Mouse (Mus musculus) urinary bladder, postnatal 36 days (tissue): ENCODE data around the gene Sema3a.

Experiments
- DNase-seq, 2 experiments: peaks; one replicate each; pipeline ENCODE4 v3.0.0; 2022; ENCODE audit warnings: low spot score in 2 of 2, mixed read lengths in 1 of 2

Gene Sema3a

DNA sequence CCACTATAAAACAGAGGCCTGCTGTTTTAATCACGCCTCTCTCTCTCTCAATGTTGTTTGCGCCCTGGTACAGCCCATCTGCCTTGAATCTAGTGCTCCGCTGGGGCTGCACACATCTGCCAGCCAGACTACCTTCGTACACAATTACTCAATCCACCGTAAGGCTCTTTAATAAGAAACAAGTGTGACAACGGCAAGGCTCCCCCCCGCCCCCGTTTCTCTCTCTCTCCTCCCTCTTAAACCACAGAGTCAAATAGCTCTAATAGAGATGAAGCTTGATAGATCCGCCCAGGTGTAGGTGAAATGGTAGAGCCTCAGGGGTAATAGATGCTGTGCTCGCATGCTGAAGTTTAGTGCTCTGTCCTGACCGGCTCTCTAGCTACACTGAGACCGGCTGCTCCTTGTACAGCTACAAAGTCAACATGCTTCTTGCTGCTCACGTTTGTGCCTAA, at the start of gene Sema3a:
Gene Sema3a, plus strand, starts transcription at position 174 of the 452 bp plus-strand sequence.
- no peak for DNase-seq

DNA sequence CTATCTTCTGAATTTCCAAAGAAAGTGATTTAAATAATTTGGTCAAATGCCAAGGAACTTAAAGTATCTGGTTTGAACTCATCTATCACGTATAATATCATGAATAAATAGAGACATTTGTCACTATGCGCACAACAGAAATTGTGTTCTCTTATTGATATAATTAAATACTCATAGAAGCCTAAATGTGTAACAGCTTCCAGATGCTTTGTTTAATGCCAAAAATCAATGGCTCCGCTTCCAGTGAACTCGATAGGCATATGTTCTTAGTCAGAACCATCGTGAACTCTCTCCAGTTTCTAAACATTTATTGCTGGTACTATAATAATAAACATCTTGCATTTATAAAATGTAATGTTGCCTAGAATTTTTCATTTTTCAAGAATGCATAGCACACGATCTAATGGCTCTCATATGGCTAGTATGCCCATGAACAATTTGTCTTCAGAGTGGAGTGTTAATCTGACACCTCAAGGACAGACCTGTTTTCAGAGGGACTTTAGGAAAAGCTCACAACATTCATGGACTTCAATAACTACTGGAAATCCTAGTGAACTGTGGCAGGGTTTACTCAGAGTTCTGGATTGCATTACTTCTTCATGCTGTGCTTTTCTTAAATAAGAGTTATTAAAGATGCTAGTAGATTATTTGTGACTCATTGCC, 40.3 kb upstream of the Sema3a start:
- no peak for DNase-seq

DNA sequence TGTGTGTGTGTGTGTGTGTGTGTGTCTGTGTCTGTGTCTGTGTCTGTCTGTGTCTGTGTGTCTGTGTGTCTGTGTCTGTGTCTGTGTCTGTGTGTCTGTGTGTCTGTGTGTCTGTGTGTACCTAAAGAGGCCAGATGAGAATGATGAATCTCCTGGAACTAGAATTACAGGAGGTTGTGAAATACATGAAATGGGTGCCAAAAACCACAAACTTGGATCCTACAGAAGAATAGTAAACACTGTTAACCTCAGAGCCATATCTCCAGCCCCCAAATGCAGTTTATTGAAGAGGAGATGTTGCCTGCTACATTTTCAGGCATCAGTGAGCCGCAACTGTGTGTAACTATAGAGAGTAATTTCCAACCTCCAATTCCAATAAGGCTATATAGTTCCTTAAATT, 34.8 kb upstream of the Sema3a start:
- no peak for DNase-seq

DNA sequence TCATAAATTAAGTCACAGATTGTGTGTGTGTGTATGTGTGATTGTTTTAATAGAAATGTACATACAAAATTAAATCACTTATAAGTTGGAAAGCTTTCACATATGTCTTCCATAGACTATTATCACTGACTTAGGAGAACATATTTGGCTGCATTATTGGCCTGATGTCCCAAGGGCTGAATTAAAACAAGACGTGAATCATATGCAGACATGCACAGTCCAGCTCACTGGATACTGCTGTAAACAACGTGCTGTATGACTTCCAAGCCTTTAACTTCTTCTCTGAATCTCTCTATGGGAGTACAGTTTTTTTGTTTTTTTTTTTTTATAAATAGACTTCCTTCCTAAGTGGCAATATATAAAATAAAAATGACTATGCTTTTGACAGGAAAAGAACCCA, 15.7 kb upstream of the Sema3a start:
- DNase-seq = no peak

- no peak for DNase-seq
These were observed 8.0 kb upstream of the Sema3a start for GRCm38 (mm10) chr5:13117236-13117635.

DNA sequence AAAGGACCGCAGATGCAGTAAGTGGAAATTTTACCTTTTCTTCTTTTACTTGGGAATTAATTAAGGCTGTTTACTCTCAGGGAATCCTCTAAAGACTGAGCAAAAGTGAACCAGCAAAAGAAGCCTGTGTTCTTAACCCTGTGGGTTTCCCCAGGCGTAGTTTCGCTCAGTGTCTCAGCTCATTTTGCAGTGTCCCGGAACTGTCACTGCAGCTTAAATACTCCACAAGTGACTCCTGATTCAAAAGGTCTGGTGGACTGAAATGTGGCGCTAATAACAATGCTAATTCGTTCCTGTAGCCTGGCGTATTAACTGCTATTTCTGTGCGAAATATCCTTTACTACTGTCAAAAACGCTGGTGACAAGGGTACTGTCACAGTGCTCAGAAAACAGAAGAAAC, 543 bp downstream of the Sema3a start:
- no peak for DNase-seq

DNA sequence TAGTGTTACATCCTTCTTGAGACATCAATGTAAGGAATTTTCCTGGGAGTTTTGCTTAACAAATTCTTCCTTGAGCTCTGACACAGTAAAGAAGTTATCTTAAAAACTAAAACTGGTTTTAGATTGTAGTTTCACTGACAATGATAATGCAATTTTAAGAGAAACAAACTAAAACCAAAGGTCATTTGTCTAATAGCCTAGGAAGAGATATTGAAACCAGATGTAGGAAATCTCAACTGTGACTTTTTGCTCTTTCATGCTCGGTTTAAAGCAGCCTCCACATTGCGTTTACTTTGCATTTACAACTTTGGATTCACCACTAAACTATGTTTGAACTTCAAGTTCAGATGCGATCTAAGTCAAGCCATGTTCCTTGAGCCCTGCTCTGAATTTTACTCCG, 982 bp downstream of the Sema3a start:
- no peak for DNase-seq

DNA sequence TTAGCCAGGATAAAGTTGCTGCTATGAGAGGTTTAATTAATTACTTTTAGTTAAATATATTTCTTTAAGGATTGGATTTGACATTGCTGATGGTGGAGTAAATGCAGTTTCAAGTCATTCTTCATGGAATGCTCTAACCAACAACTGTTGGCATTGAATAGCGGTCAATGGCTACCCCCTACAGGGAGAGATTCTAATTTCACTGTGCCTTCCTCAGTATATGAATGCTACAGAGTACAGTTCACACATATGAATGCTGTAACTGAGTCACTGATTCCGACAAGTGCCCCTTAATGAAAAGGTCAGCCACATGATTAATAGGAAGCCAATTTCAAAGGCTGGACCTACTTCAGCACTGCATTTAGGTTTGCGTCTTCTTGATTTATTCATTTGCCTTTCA, 1.9 kb downstream of the Sema3a start:
- DNase-seq = no peak

GRCm38 (mm10) chr5:13144733-13145457, 19.7 kb downstream of the Sema3a start:
- no peak for DNase-seq

DNA sequence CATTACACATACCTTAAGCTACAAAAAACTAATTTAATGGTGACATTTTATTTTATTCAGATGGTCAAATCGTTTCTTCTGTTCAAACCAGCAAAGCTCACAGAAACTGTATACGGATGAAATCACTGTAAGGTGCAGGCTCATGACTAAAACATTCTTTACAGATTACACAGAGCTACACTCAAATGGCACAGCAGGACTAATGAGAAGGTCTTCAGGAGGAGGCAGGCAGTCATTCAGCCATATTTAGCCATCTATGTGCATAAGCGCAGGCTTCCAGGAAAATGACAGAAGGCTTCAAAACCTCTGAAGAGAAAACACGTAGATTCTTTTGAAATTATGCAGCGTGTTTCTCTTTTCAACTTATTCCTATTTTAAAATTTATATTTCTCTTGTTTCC, 24.7 kb downstream of the Sema3a start:
- no peak for DNase-seq

- DNase-seq = no peak
These were observed 25.8 kb downstream of the Sema3a start for GRCm38 (mm10) chr5:13151002-13151401.

DNA sequence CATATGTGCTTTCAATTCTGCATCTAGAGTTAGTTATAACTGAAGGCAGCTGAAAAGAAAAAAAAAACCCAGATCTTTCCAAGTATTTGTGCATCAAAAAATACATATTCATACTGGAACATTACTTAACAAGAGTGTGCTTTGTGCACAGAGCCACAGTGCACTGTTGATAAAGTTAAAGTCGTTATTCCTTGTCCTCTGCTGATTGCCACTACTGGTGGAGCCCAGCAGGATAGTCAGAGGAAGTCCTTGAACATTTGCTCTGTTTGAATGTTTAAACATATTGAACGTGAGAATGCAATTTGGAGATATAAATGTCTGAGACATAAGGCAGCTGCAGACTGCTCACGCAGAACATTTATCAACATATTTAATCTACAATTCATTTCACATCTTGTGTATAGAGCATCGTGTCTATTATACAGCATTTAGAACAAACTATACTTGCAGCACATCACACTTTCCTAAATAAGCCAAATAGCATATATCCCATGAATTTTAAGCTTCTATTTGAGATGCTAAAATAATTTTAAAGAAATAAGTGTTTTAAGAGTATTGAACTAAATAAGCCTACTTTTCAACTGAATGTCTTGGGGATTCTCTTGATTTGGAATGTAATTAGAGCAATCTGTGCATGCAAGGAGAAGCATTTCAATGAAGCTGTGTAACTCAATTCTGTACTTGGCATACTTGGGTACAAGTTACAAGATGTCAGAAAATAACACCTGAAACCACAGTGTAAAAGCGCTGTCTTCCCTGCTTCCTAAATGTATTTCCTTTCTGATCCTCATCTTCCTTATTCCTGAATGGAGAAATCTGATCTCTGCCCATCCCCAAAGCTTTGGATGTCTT, 32.8 kb downstream of the Sema3a start:
- no peak for DNase-seq

DNA sequence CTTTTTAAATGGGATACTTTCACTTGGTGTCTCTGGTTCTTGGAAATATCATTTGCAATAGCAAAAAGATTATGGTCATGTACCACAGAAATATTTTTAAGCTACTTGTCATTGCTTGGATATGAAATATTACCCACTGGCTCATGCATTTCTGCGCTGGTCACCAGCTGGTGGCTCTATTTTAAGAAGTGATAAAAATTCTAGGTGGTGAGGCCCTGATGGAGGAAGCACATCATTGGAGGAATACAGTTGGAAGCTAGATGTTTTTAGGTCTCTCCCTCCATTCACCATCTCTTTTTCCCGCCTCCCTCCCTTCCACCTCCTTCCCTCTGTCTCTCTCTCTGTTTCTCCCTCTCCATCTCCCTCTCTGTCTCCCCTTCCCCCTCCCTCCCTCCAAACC, 57.0 kb downstream of the Sema3a start:
- DNase-seq = no peak

DNA sequence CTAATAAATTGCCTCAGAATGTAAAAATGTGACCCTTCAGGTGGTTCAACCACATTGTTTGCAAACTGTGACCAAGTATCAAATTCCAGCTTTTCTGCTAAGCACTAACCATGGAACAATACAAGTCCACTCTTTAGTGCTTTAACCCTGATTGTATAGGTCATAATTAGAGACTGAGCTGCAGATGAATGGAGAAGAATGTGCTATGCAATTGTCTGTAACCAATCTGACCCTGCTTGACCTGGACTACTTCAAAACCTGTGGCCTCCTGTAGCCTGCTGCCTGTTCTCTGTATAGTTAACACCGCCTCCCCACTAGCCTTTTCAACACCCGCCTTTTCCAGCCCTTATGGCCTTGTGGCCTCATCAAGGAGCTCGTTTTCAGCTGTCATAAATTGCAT, 72.7 kb downstream of the Sema3a start:
- DNase-seq = no peak

DNA sequence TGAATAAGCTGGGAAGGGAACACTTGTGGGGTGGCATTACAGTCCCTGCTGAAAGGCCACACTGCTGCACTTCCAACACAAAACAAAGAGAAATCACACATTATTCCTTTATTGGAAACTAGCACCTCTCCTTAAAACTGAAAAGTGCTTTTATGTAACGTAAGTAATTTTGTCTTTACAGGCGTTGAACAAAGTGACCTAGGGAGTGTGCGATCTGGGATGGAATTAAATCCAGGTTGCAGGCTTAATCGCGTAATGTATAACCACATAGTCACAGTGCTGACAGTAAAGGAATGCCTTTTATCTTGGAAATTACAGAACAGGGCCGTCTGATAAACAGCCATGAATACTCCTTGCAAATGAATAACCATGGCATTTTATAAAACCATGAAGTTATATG, 74.5 kb downstream of the Sema3a start:
- no peak for DNase-seq

DNA sequence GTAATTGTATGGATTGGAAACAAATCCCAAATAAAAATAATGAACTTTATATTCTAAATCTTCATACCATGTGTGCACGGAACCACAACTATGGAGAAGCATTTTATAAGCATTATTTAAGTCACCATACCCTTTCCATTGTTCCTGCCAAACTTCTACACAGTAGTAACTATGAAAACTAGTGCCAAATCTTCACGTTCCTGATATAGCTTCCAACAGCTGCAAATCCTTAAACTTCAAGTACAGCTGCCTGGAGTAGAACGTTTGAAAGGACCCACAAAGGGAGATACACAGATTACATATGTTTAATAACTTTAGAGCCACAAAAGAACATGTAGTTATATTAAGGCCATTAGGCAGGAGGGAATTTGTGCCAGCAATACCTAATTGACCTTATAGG, 130.1 kb downstream of the Sema3a start:
- no peak for DNase-seq

DNA sequence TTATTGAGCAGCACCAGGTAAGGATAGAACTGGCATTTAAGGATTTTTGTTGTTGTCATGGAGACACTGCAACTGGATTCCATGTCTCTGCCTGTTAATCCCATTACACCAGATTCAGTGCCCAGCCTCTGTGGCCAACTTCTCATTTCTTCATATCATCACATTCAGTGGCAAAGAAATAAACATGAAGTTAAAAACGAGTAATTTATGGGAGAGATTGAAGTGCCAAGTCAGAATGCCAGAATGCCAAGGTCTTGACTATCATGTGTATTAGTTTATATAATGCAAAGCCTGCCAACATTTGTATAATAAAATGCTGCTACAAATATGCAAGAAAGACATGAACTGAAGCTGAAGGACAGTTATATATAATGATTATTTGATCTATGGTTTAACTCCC, 131.1 kb downstream of the Sema3a start:
- no peak for DNase-seq

GRCm38 (mm10) chr5:13263087-13263486, 137.9 kb downstream of the Sema3a start:
- DNase-seq = no peak

DNA sequence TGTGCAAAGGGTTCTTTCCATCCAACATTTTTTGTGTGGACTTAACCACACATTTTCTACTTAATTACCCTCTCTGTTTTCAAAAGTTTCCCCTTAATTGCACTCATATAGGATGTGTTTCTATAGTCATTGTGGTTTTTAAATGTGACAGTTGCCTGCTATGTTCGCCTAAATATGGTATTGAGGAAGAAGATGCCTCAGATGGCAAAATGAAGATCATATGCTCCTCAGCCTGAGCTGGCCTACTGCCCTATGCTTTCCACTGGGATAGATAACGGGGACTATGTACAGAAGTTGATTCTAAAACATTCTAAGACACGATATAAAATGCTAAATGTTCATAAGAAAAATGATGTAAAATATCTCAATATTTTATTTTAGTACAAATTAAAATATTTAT, 138.3 kb downstream of the Sema3a start:
- no peak for DNase-seq

GRCm38 (mm10) chr5:13312667-13313066, 187.5 kb downstream of the Sema3a start:
- no peak for DNase-seq

DNA sequence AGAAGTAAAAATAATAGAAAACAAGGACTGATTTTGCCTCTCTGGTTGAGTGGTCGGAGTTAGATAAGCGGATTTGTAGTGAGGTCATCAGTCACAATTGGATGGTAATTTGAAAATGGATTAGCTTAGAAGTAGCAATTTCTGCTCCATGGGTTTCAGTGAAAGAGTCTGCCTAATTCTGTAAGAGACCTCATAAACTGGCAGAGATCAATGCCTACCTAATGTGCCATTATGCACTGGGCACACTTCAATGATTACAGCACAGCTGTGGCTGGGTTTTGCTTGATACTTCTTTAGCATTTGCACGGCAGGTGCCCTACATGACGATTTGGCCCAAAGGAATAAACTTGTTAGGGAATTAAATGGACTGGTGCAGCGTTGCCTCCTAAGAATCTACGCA, 188.8 kb downstream of the Sema3a start:
- DNase-seq = no peak

DNA sequence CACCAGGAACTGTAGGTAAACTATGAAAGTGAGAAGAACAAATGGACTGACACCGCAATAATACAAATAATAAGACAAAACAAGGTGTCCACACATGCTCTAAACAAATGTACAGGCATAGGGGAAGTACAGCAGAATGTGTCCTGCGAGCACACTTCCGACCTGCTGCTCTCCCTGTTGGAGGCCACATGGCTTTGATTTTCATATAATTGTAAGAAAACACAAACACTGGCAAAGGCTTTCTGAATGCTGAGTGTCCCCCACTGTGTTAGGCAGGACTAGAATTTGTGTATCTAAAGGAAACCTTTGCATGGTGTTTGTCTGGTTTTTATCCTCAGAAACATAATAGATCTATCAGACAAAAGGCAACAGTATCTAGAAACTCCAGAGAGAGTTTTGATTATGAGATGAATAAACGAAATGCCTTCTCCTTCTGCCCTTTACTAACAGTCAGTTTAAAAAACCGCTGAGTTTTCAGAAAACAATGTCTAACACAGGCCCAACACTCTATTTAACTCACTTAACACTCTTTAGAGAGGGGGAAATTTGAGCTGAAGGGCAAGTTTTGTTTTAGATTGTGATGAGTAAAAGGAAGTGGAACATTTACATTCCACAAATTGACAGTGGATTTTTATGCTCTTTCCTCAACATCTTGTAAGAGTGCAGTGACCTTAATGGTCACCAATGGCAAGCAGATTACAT, 193.7 kb downstream of the Sema3a start:
- DNase-seq = no peak
